21 mouse cellular contexts compared by ENCODE assay signal in the genomic region with DNA sequence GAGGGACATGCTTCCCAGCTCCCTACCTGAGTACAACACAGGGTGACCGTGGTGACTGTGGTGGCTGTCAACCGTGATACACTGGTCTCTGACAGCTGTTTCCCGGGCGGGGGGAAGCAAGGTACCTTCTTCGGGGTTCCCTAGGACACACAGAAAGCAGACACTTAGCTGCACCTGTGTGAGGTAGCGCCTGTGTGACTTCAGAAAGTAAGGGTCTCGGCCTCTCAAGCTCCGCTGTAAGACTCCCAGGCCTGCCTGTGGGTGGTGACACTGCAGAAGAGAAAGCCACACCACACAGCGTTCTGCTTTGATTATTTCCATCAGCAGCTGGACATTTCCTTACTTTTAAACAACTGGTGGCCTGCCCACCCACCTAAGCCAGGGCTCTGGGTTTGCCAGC. TPM values are rescaled to one million over a fixed set of nuclear protein-coding genes. Genes with fewer than 3 reads are reported as not detected.
DNase-seq lines count a peak whose midpoint lies in the region; ATAC-seq lines count a peak whose summit lies in the region.
"Had no signal": no experiment of that assay in that cellular context is flagged by ENCODE, and none has a peak within 500 bp of the region (broad histone marks: within the 10 kb centered on the region; RNA-seq: fewer than 3 reads in every experiment).

No protein-coding gene starts in this region.

- H3K4me2 ChIP-seq in heart, embryonic 15.5 days: peak overlapping the region; percentile 77; the same call in 1 of the 2 replicates
- H3K4me2 ChIP-seq in intestine, embryonic 15.5 days (replicated peaks): peak overlapping the region; percentile 12; the same call in 1 of the 2 replicates
- H3K4me2 ChIP-seq in forebrain, embryonic 14.5 days (ENCODE audit: low read length): no peak overlapping the region
- H3K4me2 ChIP-seq: heart, embryonic 11.5 days had no signal

- no peak for ATAC-seq in heart, embryonic 15.5 days (replicated peaks; ENCODE audit: insufficient number of reproducible peaks, insufficient read depth, low FRiP score, low read depth)
- no peak for ATAC-seq in intestine, embryonic 15.5 days
- ATAC-seq in forebrain, embryonic 14.5 days: no peak
- ATAC-seq: activated CD4-positive, CD25-positive, alpha-beta regulatory T cell, adult 4 months; Patski had no signal

- intact Hi-C loops in left cerebral cortex, postnatal 10 days (cut with DNase I): loop anchor here (10.0 kb wide), 1 partner anchor 73 kb away; no protein-coding TSS in a partner anchor

- no peak for DNase-seq in heart, adult 9 months (ENCODE audit: low spot score in 2 of 2)
- DNase-seq in retina, postnatal 1 day: peak; percentile 55
- DNase-seq in retina, embryonic 14.5 days (ENCODE audit: low spot score): no peak
- DNase-seq in thymus, postnatal 25 days: peak; percentile 32
- DNase-seq in left cerebral cortex, postnatal 10 days (ENCODE audit: extremely low spot score in 1 of 2, low spot score in 2 of 2): no peak
- no peak for DNase-seq in forebrain, embryonic 14.5 days (ENCODE audit: low spot score)
- DNase-seq: adrenal gland, postnatal 25 days; cerebellum, adult 2 months; gastrocnemius, postnatal 14 days; heart, postnatal 4 days; layer of hippocampus, postnatal 36 days; left cerebral cortex, postnatal 4 days; right cerebral cortex, adult 18-20 months had no signal

- H3K9ac ChIP-seq in heart, embryonic 15.5 days: no peak overlapping the region
- no peak overlapping the region for H3K9ac ChIP-seq in intestine, embryonic 15.5 days
- H3K9ac ChIP-seq in forebrain, embryonic 14.5 days (ENCODE audit: low read length): no peak overlapping the region
- H3K9ac ChIP-seq: kidney, embryonic 15.5 days had no signal

- no peak overlapping the region for H3K4me3 ChIP-seq in heart, embryonic 15.5 days
- no peak overlapping the region for H3K4me3 ChIP-seq in intestine, embryonic 15.5 days (replicated peaks)
- no peak overlapping the region for H3K4me3 ChIP-seq in forebrain, embryonic 14.5 days (ENCODE audit: low read depth, low read length)
- H3K4me3 ChIP-seq: kidney, embryonic 15.5 days; midbrain, embryonic 10.5 days had no signal

- no peaks in the 10 kb centered on the region for H3K9me3 ChIP-seq in heart, embryonic 15.5 days (replicated peaks)
- H3K9me3 ChIP-seq in intestine, embryonic 15.5 days: no peaks in the 10 kb centered on the region
- no peaks in the 10 kb centered on the region for H3K9me3 ChIP-seq in forebrain, embryonic 14.5 days (replicated peaks; ENCODE audit: control insufficient read depth, low read length)
- H3K9me3 ChIP-seq: kidney, embryonic 15.5 days; midbrain, embryonic 10.5 days had no signal

- H3K27ac ChIP-seq in heart, embryonic 15.5 days: no peak overlapping the region
- no peak overlapping the region for H3K27ac ChIP-seq in intestine, embryonic 15.5 days
- no peak overlapping the region for H3K27ac ChIP-seq in forebrain, embryonic 14.5 days (ENCODE audit: low read depth, low read length)
- H3K27ac ChIP-seq: kidney, embryonic 15.5 days; midbrain, embryonic 10.5 days had no signal

- H3K36me3 ChIP-seq in heart, embryonic 15.5 days: no peaks in the 10 kb centered on the region
- H3K36me3 ChIP-seq in intestine, embryonic 15.5 days: no peaks in the 10 kb centered on the region
- H3K36me3 ChIP-seq in forebrain, embryonic 14.5 days (ENCODE audit: control insufficient read depth, insufficient read depth, low read length): no peaks in the 10 kb centered on the region
- H3K36me3 ChIP-seq: kidney, embryonic 15.5 days; midbrain, embryonic 10.5 days had no signal

- peaks cover 80% of the 10 kb centered on the region for H3K4me1 ChIP-seq in heart, embryonic 15.5 days (replicated peaks)
- H3K4me1 ChIP-seq in intestine, embryonic 15.5 days (replicated peaks): peaks cover 61% of the 10 kb centered on the region
- peaks cover 54% of the 10 kb centered on the region for H3K4me1 ChIP-seq in forebrain, embryonic 14.5 days (ENCODE audit: control insufficient read depth, insufficient read depth, low read length)

- no peaks in the 10 kb centered on the region for H3K27me3 ChIP-seq in heart, embryonic 15.5 days
- H3K27me3 ChIP-seq in intestine, embryonic 15.5 days (replicated peaks): no peaks in the 10 kb centered on the region
- no peaks in the 10 kb centered on the region for H3K27me3 ChIP-seq in forebrain, embryonic 14.5 days (replicated peaks; ENCODE audit: control insufficient read depth, insufficient read depth, low read length)
- H3K27me3 ChIP-seq: Patski had no signal

- 70% methylated on average over 9 of the region's 9 CpGs for WGBS in heart, embryonic 15.5 days
- 69% methylated on average over 9 of the region's 9 CpGs for WGBS in intestine, embryonic 15.5 days
- WGBS in forebrain, embryonic 14.5 days: 83% methylated on average over 9 of the region's 9 CpGs

RNA-seq across cellular contexts. Expression of gene Pmepa1, which starts 4.8 kb away (rescaled TPM):
- 4.6 and 5.1 TPM in 2 replicates for polyA plus RNA-seq in heart, embryonic 15.5 days (2015; fragmentation: Nextera tagmentation; extraction: Ambion mirVana)
- 5.6 and 5.9 TPM in 2 replicates for polyA plus RNA-seq in intestine, embryonic 15.5 days (2015; fragmentation: Nextera tagmentation; extraction: Ambion mirVana)
- total RNA-seq in left cerebral cortex, postnatal 10 days (2021): 10 to 100 TPM; 40.5 to 44.0 TPM
- polyA plus RNA-seq in forebrain, embryonic 14.5 days (2014; fragmentation: Nextera tagmentation; extraction: Ambion mirVana): 6.9 and 8.8 TPM in 2 replicates

RNA-seq across cellular contexts. Expression of gene Zbp1, which starts 52.8 kb away (rescaled TPM):
- polyA plus RNA-seq in heart, embryonic 15.5 days (2015; fragmentation: Nextera tagmentation; extraction: Ambion mirVana): 0.68 and 2.3 TPM in 2 replicates
- 0.55 and 0.95 TPM in 2 replicates for polyA plus RNA-seq in intestine, embryonic 15.5 days (2015; fragmentation: Nextera tagmentation; extraction: Ambion mirVana)
- under 1 TPM in 1 of 2 experiments, not detected in 1; 0.12 TPM for total RNA-seq in left cerebral cortex, postnatal 10 days (2021)
- polyA plus RNA-seq in forebrain, embryonic 14.5 days (2014; fragmentation: Nextera tagmentation; extraction: Ambion mirVana): not detected in 2 replicates
- total RNA-seq: gastrocnemius, postnatal 14 days had no signal
- polyA plus RNA-seq: embryonic facial prominence, embryonic 11.5 days; heart, embryonic 11.5 days had no signal

Comparison
In these comparisons a context has a peak if more than half of its experiments do, and no peak if none do; other contexts are left out.
1. DNase-seq: peak in retina, postnatal 1 day (single experiment) and thymus, postnatal 25 days (single experiment); none in heart, adult 9 months (0 of 2), retina, embryonic 14.5 days (single experiment), left cerebral cortex, postnatal 10 days (0 of 2) and forebrain, embryonic 14.5 days (single experiment).